Mouse (Mus musculus): ENCODE measurements around the gene Hmox1. TPM values are rescaled to one million over a fixed set of nuclear protein-coding genes. Genes with fewer than 3 reads are reported as not detected.

Hmox1 gene
- polyA plus RNA-seq, 2 experiments = 61.7 to 91.8 TPM

- ATAC-seq (ENCODE audit: insufficient read depth) = no peak
- H3K9ac ChIP-seq (replicated peaks) = no peak overlapping the region
- TF ChIP-seq EP300 (IDR thresholded peaks at IDR 0.05; ENCODE audit: low read depth) = no peak
- DNase-seq (ENCODE audit: low read depth in 3 of 3, low spot score in 3 of 3) = no peak
- no peak overlapping the region for H3K4me3 ChIP-seq (ENCODE audit: insufficient read depth in 1 of 2, low read depth in 2 of 2, low read length in 2 of 2)
- 64% methylated on average over 6 of the region's 6 CpGs for WGBS (ENCODE audit: insufficient replicate concordance)
- H3K4me1 ChIP-seq (replicated peaks; ENCODE audit: control insufficient read depth in 2 of 2, insufficient read depth in 2 of 2, low read length in 1 of 2) = no peaks in the 10 kb centered on the region
- H3K36me3 ChIP-seq (replicated peaks; ENCODE audit: control insufficient read depth, insufficient read depth, low read depth) = no peaks in the 10 kb centered on the region
- H3K27me3 ChIP-seq (ENCODE audit: control insufficient read depth, insufficient read depth, low read length) = no peaks in the 10 kb centered on the region
- H3K27ac ChIP-seq = no peak overlapping the region
- H3K9me3 ChIP-seq (ENCODE audit: control insufficient read depth, low read length) = no peaks in the 10 kb centered on the region
- H3K4me2 ChIP-seq (ENCODE audit: low read depth) = no peak overlapping the region
These were observed 33.4 kb upstream of the Hmox1 start for GRCm38 (mm10) chr8:75060022-75060421.

- Histone ChIP-seq H3K36me3 (replicated peaks; ENCODE audit: control insufficient read depth, insufficient read depth, low read depth) (no peaks in the 10 kb centered on the region), H3K4me2 (ENCODE audit: low read depth) (no peak overlapping the region), H3K9me3 (ENCODE audit: control insufficient read depth, low read length) (no peaks in the 10 kb centered on the region), H3K27ac (no peak overlapping the region), H3K9ac (replicated peaks) (no peak overlapping the region), H3K27me3 (ENCODE audit: control insufficient read depth, insufficient read depth, low read length) (no peaks in the 10 kb centered on the region), H3K4me1 (replicated peaks; ENCODE audit: control insufficient read depth in 2 of 2, insufficient read depth in 2 of 2, low read length in 1 of 2) (no peaks in the 10 kb centered on the region), H3K4me3 (ENCODE audit: insufficient read depth in 1 of 2, low read depth in 2 of 2, low read length in 2 of 2) (no peak overlapping the region)
- TF ChIP-seq EP300 (IDR thresholded peaks at IDR 0.05; ENCODE audit: low read depth) = no peak
- TF ChIP-seq CTCF (IDR thresholded peaks at IDR 0.05; ENCODE audit: low read depth) = no peak
- 72% methylated on average over 2 of the region's 2 CpGs for WGBS (ENCODE audit: insufficient replicate concordance)
- ATAC-seq (ENCODE audit: insufficient read depth) (no peak), DNase-seq (ENCODE audit: low read depth in 3 of 3, low spot score in 3 of 3) (no peak)
These were observed 32.6 kb upstream of the Hmox1 start for GRCm38 (mm10) chr8:75060815-75061214.

DNA sequence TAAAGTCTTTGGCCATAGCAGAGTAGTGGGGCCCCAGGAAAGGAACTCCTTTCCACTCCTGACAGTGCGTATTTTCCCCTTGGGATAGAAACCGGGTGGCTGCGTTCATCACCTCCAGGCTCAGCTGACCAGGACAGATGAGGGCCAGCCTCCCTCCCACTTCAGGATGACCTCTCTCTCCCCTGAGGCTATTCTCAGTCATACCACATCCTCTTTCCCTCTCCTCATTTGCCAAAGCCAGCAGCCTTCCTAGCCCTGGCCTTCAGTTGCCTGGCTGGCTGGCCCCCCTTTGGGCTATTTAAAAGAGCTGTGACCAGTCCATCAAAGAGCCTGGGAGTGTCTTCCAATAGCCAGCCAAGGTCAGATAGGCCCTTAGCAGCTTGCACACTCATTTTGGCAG, 30.1 kb upstream of the Hmox1 start:
- H3K4me1 ChIP-seq (replicated peaks; ENCODE audit: control insufficient read depth in 2 of 2, insufficient read depth in 2 of 2, low read length in 1 of 2) = 0 out of 4 replicates have a peak, but pooled peaks cover 0 to 2% of the 10 kb centered on the region in 2 experiments
- ATAC-seq (ENCODE audit: insufficient read depth) = no peak
- no peaks in the 10 kb centered on the region for H3K36me3 ChIP-seq (replicated peaks; ENCODE audit: control insufficient read depth, insufficient read depth, low read depth)
- DNase-seq (ENCODE audit: low read depth in 3 of 3, low spot score in 3 of 3) = no peak
- no peak overlapping the region for H3K4me3 ChIP-seq (ENCODE audit: insufficient read depth in 1 of 2, low read depth in 2 of 2, low read length in 2 of 2)
- TF ChIP-seq EP300 (IDR thresholded peaks at IDR 0.05; ENCODE audit: low read depth) (no peak), CTCF (IDR thresholded peaks at IDR 0.05; ENCODE audit: low read depth) (no peak)
- no peaks in the 10 kb centered on the region for H3K27me3 ChIP-seq (ENCODE audit: control insufficient read depth, insufficient read depth, low read length)
- WGBS (ENCODE audit: insufficient replicate concordance) = 77% methylated on average over 3 of the region's 3 CpGs
- H3K27ac ChIP-seq = no peak overlapping the region
- no peaks in the 10 kb centered on the region for H3K9me3 ChIP-seq (ENCODE audit: control insufficient read depth, low read length)
- H3K9ac ChIP-seq (replicated peaks) = no peak overlapping the region
- H3K4me2 ChIP-seq (ENCODE audit: low read depth) = no peak overlapping the region

GRCm38 (mm10) chr8:75064790-75065189, 28.6 kb upstream of the Hmox1 start:
- no peak for TF ChIP-seq EP300 (IDR thresholded peaks at IDR 0.05; ENCODE audit: low read depth)
- TF ChIP-seq CTCF (IDR thresholded peaks at IDR 0.05; ENCODE audit: low read depth) = no peak
- no peak for ATAC-seq (ENCODE audit: insufficient read depth)
- no peak overlapping the region for H3K27ac ChIP-seq
- H3K4me1 ChIP-seq (replicated peaks; ENCODE audit: control insufficient read depth in 2 of 2, insufficient read depth in 2 of 2, low read length in 1 of 2) = 0 out of 4 replicates have a peak, but pooled peaks cover 0 to 2% of the 10 kb centered on the region in 2 experiments
- no peak overlapping the region for H3K4me2 ChIP-seq (ENCODE audit: low read depth)
- no peaks in the 10 kb centered on the region for H3K36me3 ChIP-seq (replicated peaks; ENCODE audit: control insufficient read depth, insufficient read depth, low read depth)
- no peak for DNase-seq (ENCODE audit: low read depth in 3 of 3, low spot score in 3 of 3)
- WGBS (ENCODE audit: insufficient replicate concordance) = 75% methylated on average over 3 of the region's 3 CpGs
- no peaks in the 10 kb centered on the region for H3K27me3 ChIP-seq (ENCODE audit: control insufficient read depth, insufficient read depth, low read length)
- no peaks in the 10 kb centered on the region for H3K9me3 ChIP-seq (ENCODE audit: control insufficient read depth, low read length)
- no peak overlapping the region for H3K9ac ChIP-seq (replicated peaks)
- H3K4me3 ChIP-seq (ENCODE audit: insufficient read depth in 1 of 2, low read depth in 2 of 2, low read length in 2 of 2) = no peak overlapping the region

DNA sequence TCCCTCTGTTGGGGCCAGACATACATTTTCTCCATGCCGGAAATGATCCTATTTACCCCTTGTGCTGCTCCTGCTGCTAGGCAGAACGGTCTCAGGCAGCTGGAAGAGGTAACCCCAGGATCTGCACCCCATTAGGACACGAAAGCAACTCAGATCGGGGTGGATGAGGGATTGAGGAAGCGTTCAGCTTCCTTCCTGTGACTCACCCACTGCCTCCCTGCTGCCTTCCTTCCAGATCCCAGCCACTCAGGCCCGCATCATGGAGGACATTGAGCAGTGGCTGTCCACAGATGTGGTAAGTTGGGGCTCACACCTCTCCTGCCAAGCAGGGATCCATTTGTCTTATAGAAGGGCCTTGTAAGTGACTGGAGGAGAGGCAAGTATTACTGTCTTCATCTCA, 26.1 kb upstream of the Hmox1 start:
- TF ChIP-seq CTCF (IDR thresholded peaks at IDR 0.05; ENCODE audit: low read depth) (no peak), EP300 (IDR thresholded peaks at IDR 0.05; ENCODE audit: low read depth) (no peak)
- Histone ChIP-seq H3K4me3 (ENCODE audit: insufficient read depth in 1 of 2, low read depth in 2 of 2, low read length in 2 of 2) (no peak overlapping the region), H3K9me3 (ENCODE audit: control insufficient read depth, low read length) (no peaks in the 10 kb centered on the region), H3K9ac (replicated peaks) (no peak overlapping the region), H3K27ac (no peak overlapping the region), H3K4me2 (ENCODE audit: low read depth) (no peak overlapping the region), H3K4me1 (replicated peaks; ENCODE audit: control insufficient read depth in 2 of 2, insufficient read depth in 2 of 2, low read length in 1 of 2) (0 out of 4 replicates have a peak, but pooled peaks cover 0 to 2% of the 10 kb centered on the region in 2 experiments), H3K27me3 (ENCODE audit: control insufficient read depth, insufficient read depth, low read length) (no peaks in the 10 kb centered on the region), H3K36me3 (replicated peaks; ENCODE audit: control insufficient read depth, insufficient read depth, low read depth) (no peaks in the 10 kb centered on the region)
- no peak for DNase-seq (ENCODE audit: low read depth in 3 of 3, low spot score in 3 of 3)
- WGBS (ENCODE audit: insufficient replicate concordance) = 30% methylated on average over 6 of the region's 6 CpGs
- ATAC-seq (ENCODE audit: insufficient read depth) = no peak

Data from liver, embryonic 14.5 days (tissue).